Mouse (Mus musculus): Measurements from ENCODE around the gene Apbb2.

GRCm38 (mm10) chr5:66521250-66521649 is 97.3 kb downstream of the Apbb2 start:
- TF ChIP-seq CTCF (IDR thresholded peaks at IDR 0.05; ENCODE audit: control insufficient read depth, insufficient read depth, insufficient read length) (no peak), MAX (IDR thresholded peaks at IDR 0.05) (no peak), MYOD1 (IDR thresholded peaks at IDR 0.05; ENCODE audit: control insufficient read depth, insufficient read length, low read depth) (no peak)
